Mouse (Mus musculus) heart, adult 8-10 months (tissue): ENCODE measurements at regions not wholly inside any gene's neighbourhood (a gene's known extent, or its start where the extent isn't known, plus 50 kb on each side); places are given as distances from the start of the nearest gene placed in this dataset.
"Not testable (repeated sequence)": the region's sequence is repeated elsewhere in the genome, so short reads cannot be mapped to it uniquely, and the experiment has no call there.

Source experiments
- DNase-seq: peaks from one replicate; pipeline ENCODE4 v3.0.0; 2022; ENCODE audit warnings: low spot score

GRCm38 (mm10) chr1:16904690-16905089 lies 811.6 kb upstream of the 4930444P10Rik start:
- no peak for DNase-seq

GRCm38 (mm10) chr1:16868383-16868782 lies 775.3 kb upstream of the 4930444P10Rik start:
- DNase-seq: not testable (repeated sequence)

- DNase-seq: not testable (repeated sequence)
Observed at GRCm38 (mm10) chr1:16867086-16867835, 774.1 kb upstream of the 4930444P10Rik start.

DNA sequence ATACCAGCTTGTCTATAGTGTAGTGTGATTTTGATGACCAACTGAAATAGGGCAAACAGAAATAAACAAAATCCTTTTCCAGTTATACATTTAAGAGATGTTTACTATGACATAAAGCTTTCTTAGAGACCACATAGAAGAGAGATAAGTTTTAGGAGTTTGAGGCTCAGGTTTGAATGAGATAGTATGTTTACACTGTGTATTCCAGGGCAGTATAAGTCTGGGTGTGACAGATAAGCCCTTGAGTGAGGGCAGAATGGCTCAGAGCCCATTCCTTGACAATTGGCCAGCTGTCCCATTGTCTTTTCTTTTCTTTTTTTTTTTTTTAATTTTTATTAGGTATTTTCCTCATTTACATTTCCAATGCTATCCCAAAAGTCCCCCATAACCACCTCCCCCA lies 744.0 kb upstream of the 4930444P10Rik start:
- no peak for DNase-seq

- DNase-seq: not testable (repeated sequence)
Observed at GRCm38 (mm10) chr1:16824709-16825108, 731.6 kb upstream of the 4930444P10Rik start.

GRCm38 (mm10) chr1:16824057-16824456 lies 730.9 kb upstream of the 4930444P10Rik start:
- DNase-seq: no peak

GRCm38 (mm10) chr1:16821186-16821585 lies 728.1 kb upstream of the 4930444P10Rik start:
- no peak for DNase-seq

GRCm38 (mm10) chr1:16816572-16816971 lies 723.4 kb upstream of the 4930444P10Rik start:
- DNase-seq: no peak

DNA sequence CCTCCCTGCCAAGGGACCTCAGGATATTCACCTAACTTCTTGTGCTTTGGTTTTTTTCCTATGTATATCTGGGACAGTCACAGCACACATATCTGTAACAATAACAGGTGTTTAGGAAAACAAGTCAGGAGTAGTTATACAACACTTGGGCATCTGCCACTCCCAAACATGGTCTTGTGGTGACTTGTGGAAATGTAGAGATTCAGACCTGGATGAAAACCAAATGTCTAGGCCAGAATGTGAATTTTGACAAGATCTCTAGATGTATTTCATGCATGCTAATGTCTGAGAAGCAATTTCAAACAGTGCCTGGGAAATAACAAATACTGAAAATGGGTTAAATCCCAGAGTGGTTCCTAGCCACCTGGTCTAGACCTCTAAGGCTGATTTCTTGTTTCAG lies 722.6 kb upstream of the 4930444P10Rik start:
- DNase-seq: no peak

DNA sequence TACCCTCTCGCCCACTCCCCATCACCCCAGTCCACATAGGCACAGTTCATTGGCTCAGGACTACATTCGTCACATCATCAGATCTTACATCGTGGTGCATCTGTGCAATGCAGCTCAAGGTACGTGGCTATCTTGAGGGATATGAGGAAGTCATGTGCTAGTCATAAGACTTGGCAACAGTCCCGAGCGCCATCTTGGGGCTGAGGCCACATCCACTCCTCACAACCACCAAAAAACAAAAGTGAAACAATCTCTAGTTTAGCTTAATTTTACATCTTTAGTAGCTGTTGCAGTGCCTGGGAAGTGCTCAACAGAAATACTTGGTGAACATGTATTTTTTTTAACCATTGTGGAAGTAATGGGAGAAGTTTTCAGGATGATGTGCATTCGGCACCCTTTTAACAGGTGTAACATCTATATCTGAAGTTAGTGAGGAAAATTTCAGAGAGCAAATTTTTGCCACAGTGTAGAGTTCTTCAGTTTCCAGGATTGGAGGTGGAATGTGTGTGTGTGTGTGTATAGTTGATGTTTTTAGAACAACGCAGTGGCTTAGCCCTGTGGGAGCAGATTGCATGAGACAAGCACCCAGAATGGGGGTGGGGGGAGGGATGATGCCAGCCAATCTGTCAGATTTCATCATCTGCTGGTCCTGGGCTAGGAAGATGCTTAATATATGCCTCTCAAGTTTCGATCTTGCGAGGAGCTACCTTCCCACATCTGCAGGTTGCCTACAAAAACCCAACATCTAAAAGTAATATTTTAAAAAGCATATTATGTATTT lies 716.4 kb upstream of the 4930444P10Rik start:
- DNase-seq: no peak

DNA sequence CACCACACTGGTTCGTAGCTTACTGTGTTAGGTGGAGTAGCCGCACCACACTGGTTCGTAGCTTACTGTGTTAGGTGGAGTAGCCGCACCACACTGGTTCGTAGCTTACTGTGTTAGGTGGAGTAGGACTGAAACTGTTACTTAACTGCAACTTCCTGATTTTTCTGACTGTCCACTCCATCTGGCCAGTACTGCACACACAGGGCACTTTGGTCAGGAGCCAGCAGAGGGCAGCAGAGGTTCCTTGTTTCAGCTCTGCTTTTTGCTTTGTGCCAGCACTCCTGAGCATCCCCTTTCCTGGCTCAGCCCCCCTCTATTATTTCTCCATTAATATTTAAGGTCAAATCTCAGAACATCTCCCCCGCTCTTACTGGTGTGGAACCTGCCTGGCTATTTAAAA lies 705.2 kb upstream of the 4930444P10Rik start:
- DNase-seq: peak; percentile 69

DNA sequence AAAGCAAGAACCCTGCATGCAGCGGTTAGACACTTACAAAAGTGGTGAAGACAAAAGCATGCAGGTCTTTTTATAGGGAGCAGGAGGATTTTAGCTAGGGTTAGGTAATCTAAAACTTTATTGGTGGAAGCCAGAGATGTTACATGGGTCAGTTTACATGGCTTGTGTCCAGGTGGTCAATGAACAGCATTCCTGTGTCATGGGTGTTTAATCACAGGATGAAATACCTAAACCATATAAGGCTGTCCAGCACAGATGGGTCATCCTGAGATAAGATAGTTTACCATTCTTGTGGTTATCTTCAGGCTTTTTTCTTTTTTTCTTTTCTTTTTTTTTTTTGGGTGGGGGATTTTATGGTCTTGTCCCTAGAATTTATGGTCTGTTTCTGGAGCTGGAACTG lies 703.3 kb upstream of the 4930444P10Rik start:
- no peak for DNase-seq

GRCm38 (mm10) chr1:16790733-16791309 lies 697.7 kb upstream of the 4930444P10Rik start:
- DNase-seq: no peak

DNA sequence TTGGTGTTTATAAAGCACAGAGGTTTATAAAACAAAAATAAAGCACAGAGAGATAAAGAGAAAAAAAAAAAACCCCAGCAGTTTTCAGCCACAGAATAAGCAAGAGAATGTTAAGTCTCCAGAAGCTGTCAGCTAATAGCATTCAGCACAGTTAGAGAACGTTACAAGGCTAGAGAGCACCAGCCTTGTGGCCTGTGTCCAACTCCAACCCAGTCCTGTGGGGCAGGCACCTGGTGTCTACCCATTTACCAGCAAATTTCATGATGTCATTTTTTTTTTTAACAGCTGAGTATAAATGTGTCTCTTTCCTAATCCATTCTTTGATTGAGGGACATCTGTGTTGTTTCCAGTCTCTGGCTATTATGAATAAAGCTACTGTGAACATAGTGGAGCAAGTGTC lies 686.7 kb upstream of the 4930444P10Rik start:
- no peak for DNase-seq

DNA sequence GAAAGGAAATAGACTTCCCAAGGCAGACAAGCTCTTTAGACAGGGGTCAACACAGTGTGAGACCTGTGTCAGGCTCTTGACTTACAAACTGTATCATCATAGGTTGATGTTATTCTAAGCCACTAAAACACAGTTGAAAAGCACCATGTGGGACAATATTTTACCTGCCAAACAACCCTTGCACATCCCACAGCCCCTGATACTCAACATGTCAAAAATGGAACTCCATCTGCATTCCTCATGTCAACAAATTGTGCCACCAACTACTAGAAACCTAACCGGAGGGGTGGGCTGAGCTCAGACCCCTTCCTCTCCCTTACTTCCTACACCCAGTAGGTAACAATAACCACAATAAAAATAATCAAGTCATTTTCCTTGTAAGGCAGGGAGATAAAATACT lies 667.8 kb upstream of the 4930444P10Rik start:
- no peak for DNase-seq
